Mouse (Mus musculus) CH12.LX (cell line): ENCODE results near the gene Scpep1. TPM values are rescaled to one million over a fixed set of nuclear protein-coding genes. Genes with fewer than 3 reads are reported as not detected.
A peak's percentile ranks its signal among the peaks of the same experiment; 100 is the strongest.

Experiments used
- DNase-seq: peaks from one replicate; pipeline ENCODE4 v3.0.0-alpha.2; 2013; ENCODE audit errors: extremely low read depth
- H3K27ac ChIP-seq: 2 replicates; pipeline ENCODE4 v1.5.1; 2012; ENCODE audit warnings: low read depth, mild to moderate bottlenecking, control low read depth, moderate library complexity; ENCODE audit not compliant: insufficient read depth
- H3K27me3 ChIP-seq: replicated peaks from 2 replicates; pipeline ENCODE3; 2012; ENCODE audit warnings: inconsistent platforms
- H3K36me3 ChIP-seq, 2 experiments: replicated peaks in 1 of 2; 2 replicates each; pipeline versions ENCODE3 to v1.6.1; 2012; ENCODE audit warnings: inconsistent platforms in 1 of 2, low read length in 1 of 2, mild to moderate bottlenecking in 1 of 2, mixed read lengths in 1 of 2, moderate library complexity in 1 of 2; ENCODE audit not compliant: control insufficient read depth in 1 of 2, insufficient read depth in 1 of 2
- H3K4me1 ChIP-seq, 2 experiments: 2 replicates each; pipeline ENCODE4 v1.6.1; 2012; ENCODE audit warnings: inconsistent platforms in 1 of 2, moderate library complexity in 1 of 2; ENCODE audit not compliant: insufficient read depth in 2 of 2, control insufficient read depth in 1 of 2
- H3K4me2 ChIP-seq: 2 replicates; pipeline ENCODE4 v1.6.1; 2012; ENCODE audit warnings: low read depth, mild to moderate bottlenecking, control low read depth; ENCODE audit not compliant: poor library complexity, insufficient read depth, severe bottlenecking
- H3K4me3 ChIP-seq, 3 experiments: fragments of 150-350 bp in 1 of 3; sonication (generic) in 1 of 3; replicated peaks in 1 of 3; 2 replicates each; pipeline versions ENCODE3 to v1.5.1; 2011 to 2012; ENCODE audit warnings: low read depth in 2 of 3, low read length in 2 of 3, mild to moderate bottlenecking in 2 of 3, moderate library complexity in 2 of 3, control low read depth in 1 of 3, improper control_type of control experiment in 1 of 3, inconsistent platforms in 1 of 3, mixed read lengths in 1 of 3; ENCODE audit not compliant: poor library complexity in 1 of 3
- H3K79me2 ChIP-seq: replicated peaks from 2 replicates; pipeline ENCODE4 v1.6.1; 2012; ENCODE audit warnings: mild to moderate bottlenecking, moderate library complexity; ENCODE audit not compliant: control insufficient read depth, poor library complexity, insufficient read depth, severe bottlenecking; ENCODE audit errors: extremely low read depth
- H3K9ac ChIP-seq: 2 replicates; pipeline ENCODE4 v1.6.1; 2012; ENCODE audit warnings: low read depth, mild to moderate bottlenecking, control low read depth, moderate library complexity; ENCODE audit not compliant: insufficient read depth
- H3K9me3 ChIP-seq: replicated peaks from 2 replicates; pipeline ENCODE3; 2012; ENCODE audit warnings: low read length, inconsistent platforms, mixed read lengths
- CHD1 ChIP-seq: IDR thresholded peaks from 2 replicates; pipeline ENCODE4 v1.6.1; 2012; ENCODE audit warnings: low read depth, low read length, improper control_type of control experiment, inconsistent platforms
- CTCF ChIP-seq, 2 experiments: IDR thresholded peaks in 1 of 2; conservative IDR thresholded peaks in 1 of 2; 2 replicates each; pipeline ENCODE4 v1.5.1; 2011 to 2012; ENCODE audit warnings: low read depth in 2 of 2, low read length in 2 of 2, improper control_type of control experiment in 1 of 2, inconsistent platforms in 1 of 2, mild to moderate bottlenecking in 1 of 2, moderate library complexity in 1 of 2
- ETS1 ChIP-seq: conservative IDR thresholded peaks from 2 replicates; pipeline ENCODE4 v1.6.1; 2012; ENCODE audit warnings: low read depth, mild to moderate bottlenecking, inconsistent platforms, low read length, improper control_type of control experiment, moderate library complexity
- IRF4 ChIP-seq: IDR thresholded peaks from 2 replicates; pipeline ENCODE4 v1.6.1; 2014; ENCODE audit warnings: low read depth, mild to moderate bottlenecking, inconsistent platforms, low read length, improper control_type of control experiment
- JUN ChIP-seq: IDR thresholded peaks from 2 replicates; pipeline ENCODE4 v1.6.1; 2011; ENCODE audit warnings: low read depth, mild to moderate bottlenecking, low read length, improper control_type of control experiment, moderate library complexity; ENCODE audit not compliant: insufficient read depth
- JUND ChIP-seq: conservative IDR thresholded peaks from 2 replicates; pipeline ENCODE4 v1.6.1; 2011; ENCODE audit warnings: low read depth, low read length, improper control_type of control experiment
- KAT2A ChIP-seq: IDR thresholded peaks from 2 replicates; pipeline ENCODE4 v1.6.1; 2012; ENCODE audit warnings: low read length, improper control_type of control experiment, inconsistent platforms; ENCODE audit not compliant: insufficient replicate concordance
- MAFK ChIP-seq: IDR thresholded peaks from 2 replicates; pipeline ENCODE4 v1.6.1; 2011; ENCODE audit warnings: low read length, improper control_type of control experiment; ENCODE audit not compliant: insufficient replicate concordance
- MXI1 ChIP-seq: IDR thresholded peaks from 2 replicates; pipeline ENCODE4 v1.6.1; 2011; ENCODE audit warnings: mild to moderate bottlenecking, low read depth, low read length, improper control_type of control experiment
- NELFE ChIP-seq: IDR thresholded peaks from 2 replicates; pipeline ENCODE4 v1.6.1; 2011; ENCODE audit warnings: low read depth, low read length, improper control_type of control experiment
- POLR2A ChIP-seq: IDR thresholded peaks from 2 replicates; pipeline ENCODE4 v1.6.1; 2011; ENCODE audit warnings: low read depth, mild to moderate bottlenecking, improper control_type of control experiment, low read length
- POLR2AphosphoS2 ChIP-seq: IDR thresholded peaks from 2 replicates; pipeline ENCODE4 v1.6.1; 2011; ENCODE audit warnings: low read depth, low read length, improper control_type of control experiment
- RAD21 ChIP-seq: IDR thresholded peaks from 2 replicates; pipeline ENCODE4 v1.6.1; 2011; ENCODE audit warnings: low read depth, mild to moderate bottlenecking, low read length, improper control_type of control experiment, moderate library complexity
- RCOR1 ChIP-seq: conservative IDR thresholded peaks from 2 replicates; pipeline ENCODE4 v1.6.1; 2012; ENCODE audit warnings: low read depth, mild to moderate bottlenecking, inconsistent platforms, low read length, improper control_type of control experiment
- TBP ChIP-seq: conservative IDR thresholded peaks from 2 replicates; pipeline ENCODE4 v1.6.1; 2011; ENCODE audit warnings: low read depth, low read length, improper control_type of control experiment
- UBTF ChIP-seq: IDR thresholded peaks from 2 replicates; pipeline ENCODE4 v1.6.1; 2012; ENCODE audit warnings: low read depth, mild to moderate bottlenecking, inconsistent platforms, low read length, improper control_type of control experiment, moderate library complexity
- ZMIZ1 ChIP-seq: IDR thresholded peaks from 2 replicates; pipeline ENCODE4 v1.6.1; 2012; ENCODE audit warnings: low read depth, mild to moderate bottlenecking, inconsistent platforms, low read length, improper control_type of control experiment
- dilution Hi-C: fragments of 300-500 bp; cut with MboI; formaldehyde crosslinking; loops from 2 replicates; pipeline ENCODE4 v1.14.3; 2020; ENCODE audit warnings: low sequenced_read_pairs; ENCODE audit not compliant: extremely low pct_unique_long_range_greater_than_20kb, extremely low pct_ligation_motif_present
- in situ Hi-C: fragments of 300-500 bp; cut with MboI; formaldehyde crosslinking; loops from 3 replicates; pipeline ENCODE4 v1.14.3; 2019; ENCODE audit warnings: low sequenced_read_pairs, low pct_ligation_motif_present, low pct_unique_long_range_greater_than_20kb, mixed read lengths
- polyA plus RNA-seq: library from polyadenylated mRNA; unstranded; fragments of >175 nt; gene quantifications from 2 replicates; pipeline ENCODE4 v1.2.1, GENCODE M21; 2012; ENCODE audit warnings: low read depth; ENCODE audit not compliant: insufficient read length
- total RNA-seq, 2 experiments: library from RNA; depleted of rRNA; stranded (reverse); fragments of 300-350 nt in 1 of 2; fragments of >200 nt in 1 of 2; gene quantifications; 2 replicates each; pipeline ENCODE4 v1.2.3; 2012 to 2014

The Scpep1 gene
- total and polyA plus RNA-seq, 3 experiments, result 84.5 to 210 (median 121) TPM

GRCm38 (mm10) chr11:88905621-88906020, 49.6 kb downstream of the Scpep1 start:
- Histone ChIP-seq H3K4me3 (no peak overlapping the region), H3K9ac (no peak overlapping the region), H3K79me2 (no peaks in the 10 kb centered on the region), H3K27ac (no peak overlapping the region), H3K27me3 (no peaks in the 10 kb centered on the region), H3K4me1 (peaks cover 5 to 24% of the 10 kb centered on the region in 2 experiments; a peak in 3 of 4 replicates), H3K36me3 (no peaks in the 10 kb centered on the region), H3K4me2 (no peak overlapping the region), H3K9me3 (peaks cover 1% of the 10 kb centered on the region)
- TF ChIP-seq MXI1 (no peak), RCOR1 (no peak), IRF4 (no peak), JUND (no peak), UBTF (no peak), MAFK (no peak), POLR2A (no peak), RAD21 (no peak), CTCF (conservative IDR thresholded peaks at IDR 0.05 in 1 of 2, IDR thresholded peaks at IDR 0.05 in 1 of 2; ENCODE audit: low read depth in 2 of 2, low read length in 2 of 2) (no peak), POLR2AphosphoS2 (no peak), JUN (no peak), ZMIZ1 (no peak), ETS1 (no peak), NELFE (no peak), CHD1 (no peak), TBP (no peak)
- no peak for DNase-seq
- in situ Hi-C loops, result loop anchor here (5.0 kb wide), 1 partner anchor 47 kb away; no protein-coding TSS in a partner anchor
- dilution Hi-C loops, result no loop called here

- Histone ChIP-seq H3K9ac (no peak overlapping the region), H3K36me3 (no peaks in the 10 kb centered on the region), H3K4me1 (peaks cover 5 to 22% of the 10 kb centered on the region in 2 experiments; a peak in 3 of 4 replicates), H3K4me2 (no peak overlapping the region), H3K27ac (no peak overlapping the region), H3K79me2 (no peaks in the 10 kb centered on the region), H3K4me3 (no peak overlapping the region), H3K9me3 (no peaks in the 10 kb centered on the region), H3K27me3 (no peaks in the 10 kb centered on the region)
- TF ChIP-seq MAFK, result no peak
- no peak for TF ChIP-seq KAT2A
- DNase-seq, result peak; percentile 21
- in situ Hi-C loops, result no loop called here
- dilution Hi-C loops, result no loop called here
These were observed 51.2 kb downstream of the Scpep1 start for GRCm38 (mm10) chr11:88904080-88904479.
